Mouse (Mus musculus): ENCODE measurements around the gene C130074G19Rik.
A peak's percentile ranks its signal among the peaks of the same experiment; 100 is the strongest.

Gene C130074G19Rik

GRCm38 (mm10) chr1:184872069-184872819 is 10.8 kb downstream of the C130074G19Rik start:
- DNase-seq = no peak

- no peak for DNase-seq
Measured at GRCm38 (mm10) chr1:184871506-184871905, 11.5 kb downstream of the C130074G19Rik start.

GRCm38 (mm10) chr1:184870646-184871385 is 12.2 kb downstream of the C130074G19Rik start:
- DNase-seq = no peak

- DNase-seq = no peak
Measured at GRCm38 (mm10) chr1:184869939-184870565, 13.0 kb downstream of the C130074G19Rik start.

- DNase-seq = no peak
Measured at GRCm38 (mm10) chr1:184867640-184868120, 15.3 kb downstream of the C130074G19Rik start.

GRCm38 (mm10) chr1:184864381-184864801 is 18.6 kb downstream of the C130074G19Rik start:
- no peak for DNase-seq

GRCm38 (mm10) chr1:184862636-184863035 is 20.4 kb downstream of the C130074G19Rik start:
- DNase-seq = no peak

GRCm38 (mm10) chr1:184861551-184861950 is 21.5 kb downstream of the C130074G19Rik start:
- DNase-seq = no peak

- DNase-seq = no peak
Measured at GRCm38 (mm10) chr1:184860276-184860675, 22.7 kb downstream of the C130074G19Rik start.

GRCm38 (mm10) chr1:184858253-184858652 is 24.8 kb downstream of the C130074G19Rik start:
- DNase-seq = no peak

GRCm38 (mm10) chr1:184857216-184857615 is 25.8 kb downstream of the C130074G19Rik start:
- DNase-seq = no peak

GRCm38 (mm10) chr1:184853922-184854321 is 29.1 kb downstream of the C130074G19Rik start:
- no peak for DNase-seq

GRCm38 (mm10) chr1:184853339-184853738 is 29.7 kb downstream of the C130074G19Rik start:
- DNase-seq = peak; percentile 67

GRCm38 (mm10) chr1:184851741-184852618 is 31.0 kb downstream of the C130074G19Rik start:
- DNase-seq = peak; percentile 92

- DNase-seq = no peak
Measured at GRCm38 (mm10) chr1:184851166-184851565, 31.9 kb downstream of the C130074G19Rik start.

GRCm38 (mm10) chr1:184846973-184847372 is 36.0 kb downstream of the C130074G19Rik start:
- DNase-seq = no peak

- DNase-seq = no peak
Measured at GRCm38 (mm10) chr1:184846092-184846750, 36.8 kb downstream of the C130074G19Rik start, which contains the start of gene Marc2. TSS of gene Marc2 (minus strand) at chr1:184846451.

- peak; percentile 92 for DNase-seq
Measured at GRCm38 (mm10) chr1:184845111-184846071, 37.6 kb downstream of the C130074G19Rik start.

GRCm38 (mm10) chr1:184844326-184845066 is 38.5 kb downstream of the C130074G19Rik start:
- peak; percentile 27 for DNase-seq

- DNase-seq = no peak
Measured at GRCm38 (mm10) chr1:184837649-184838048, 45.4 kb downstream of the C130074G19Rik start.

Data from retina, postnatal 1 day (tissue).